Mouse (Mus musculus): ENCODE results near the gene Csrnp3.

Csrnp3 gene

DNA sequence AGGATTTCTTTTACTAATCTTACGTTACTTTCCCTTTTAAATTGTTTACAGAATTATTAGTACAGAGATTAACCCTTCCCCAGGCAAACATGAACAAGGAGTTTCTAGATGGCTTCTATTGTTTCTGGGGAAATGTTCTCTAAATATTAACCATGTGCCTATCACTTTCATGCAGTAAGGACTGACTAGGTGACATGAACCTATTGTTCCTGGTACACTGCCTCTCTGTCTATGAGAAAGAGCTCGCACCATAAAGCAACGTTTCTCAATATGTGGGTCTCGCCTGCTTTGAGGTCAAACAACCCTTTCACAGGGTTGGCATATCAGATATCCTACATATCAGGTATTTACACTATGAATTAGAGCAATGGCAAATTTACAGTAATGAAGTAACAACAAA is 96.8 kb downstream of the Csrnp3 start:
- intact Hi-C loops (cut with DNase I): no loop called here

DNA sequence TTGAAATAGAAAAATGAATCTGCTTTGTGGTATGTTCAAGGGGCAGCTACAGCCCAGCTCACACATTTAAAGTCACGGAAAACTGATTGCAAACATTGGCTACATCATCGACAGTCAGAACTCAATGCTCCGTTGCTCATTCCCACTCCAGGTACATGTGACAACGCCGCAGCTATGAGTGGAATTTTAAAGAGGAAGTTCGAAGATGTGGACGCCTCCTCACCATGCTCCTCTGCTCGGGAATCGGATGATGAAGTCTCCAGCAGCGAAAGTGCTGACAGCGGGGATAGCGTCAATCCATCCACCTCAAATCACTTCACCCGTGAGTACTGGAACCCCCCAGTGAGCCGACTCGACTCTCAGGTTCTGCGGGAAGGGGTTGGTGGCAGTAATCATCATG is 103.2 kb downstream of the Csrnp3 start:
- intact Hi-C loops (cut with DNase I): no loop called here

DNA sequence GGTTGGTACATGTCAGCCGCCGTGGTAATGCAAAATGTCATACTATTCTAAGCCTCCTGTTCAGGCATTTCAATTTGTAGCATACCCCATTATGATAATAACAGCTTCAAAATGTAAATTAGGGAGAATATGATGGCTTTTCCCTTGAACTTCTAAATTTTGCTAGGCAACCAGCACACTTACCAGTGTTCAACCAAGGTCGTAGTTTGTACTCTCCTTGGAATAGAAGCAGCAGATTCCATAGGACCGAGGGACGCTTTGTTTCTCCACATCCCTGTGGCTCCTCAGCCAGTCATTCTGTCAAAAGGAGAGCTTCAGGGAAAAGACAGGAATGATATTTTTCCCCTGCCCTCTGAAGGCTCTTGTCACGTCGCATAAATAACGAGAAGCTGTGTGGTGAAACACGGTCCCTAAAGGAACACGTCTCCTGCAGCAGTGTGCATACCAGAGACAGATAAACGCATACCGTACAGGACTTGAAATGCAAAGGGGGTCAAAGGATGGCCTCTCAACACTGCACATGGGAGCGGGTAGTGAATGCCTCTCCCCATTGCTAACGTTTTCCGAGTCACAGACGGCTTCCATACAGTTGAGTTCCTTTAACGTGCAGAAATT is 108.3 kb downstream of the Csrnp3 start:
- intact Hi-C loops (cut with DNase I): no loop called here

DNA sequence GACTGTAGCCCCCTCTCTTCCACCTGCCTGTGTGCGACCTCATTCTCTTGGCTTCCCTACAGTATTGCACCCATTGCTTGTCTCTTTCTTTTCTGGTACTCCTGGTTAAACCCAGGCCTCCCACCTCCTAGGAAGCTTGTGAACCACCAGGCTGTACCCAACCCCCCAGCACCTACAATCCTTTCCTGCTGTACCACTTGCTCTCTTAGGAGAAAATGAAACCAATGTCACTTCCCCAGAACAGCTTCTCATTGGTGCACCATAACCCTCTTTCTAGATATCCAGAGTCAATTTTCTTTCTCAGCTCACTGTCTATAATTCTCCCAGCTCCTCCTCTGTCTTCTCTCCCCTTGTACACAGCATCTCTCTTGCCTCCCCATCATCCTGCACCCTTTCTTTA is 110.2 kb downstream of the Csrnp3 start:
- intact Hi-C loops (cut with DNase I): no loop called here

DNA sequence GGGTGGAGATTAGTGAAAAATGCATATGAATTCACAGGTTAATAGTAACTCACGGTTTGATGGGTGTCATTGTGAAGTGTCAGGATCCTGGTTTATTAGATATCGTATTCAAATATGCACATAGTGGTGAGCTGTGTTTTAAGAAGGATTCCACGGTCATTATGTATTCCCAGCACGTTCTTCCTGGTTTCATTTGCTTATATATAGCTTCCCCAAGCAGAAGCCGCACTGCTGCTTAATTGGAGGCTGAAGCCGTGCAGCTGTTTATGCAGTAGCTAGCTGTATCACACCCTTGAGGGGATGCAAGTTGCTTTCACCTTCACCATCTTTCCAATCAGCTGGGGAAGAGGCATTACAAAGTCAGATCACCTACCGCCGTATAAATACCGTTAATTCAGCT is 111.2 kb downstream of the Csrnp3 start:
- intact Hi-C loops (cut with DNase I): no loop called here

DNA sequence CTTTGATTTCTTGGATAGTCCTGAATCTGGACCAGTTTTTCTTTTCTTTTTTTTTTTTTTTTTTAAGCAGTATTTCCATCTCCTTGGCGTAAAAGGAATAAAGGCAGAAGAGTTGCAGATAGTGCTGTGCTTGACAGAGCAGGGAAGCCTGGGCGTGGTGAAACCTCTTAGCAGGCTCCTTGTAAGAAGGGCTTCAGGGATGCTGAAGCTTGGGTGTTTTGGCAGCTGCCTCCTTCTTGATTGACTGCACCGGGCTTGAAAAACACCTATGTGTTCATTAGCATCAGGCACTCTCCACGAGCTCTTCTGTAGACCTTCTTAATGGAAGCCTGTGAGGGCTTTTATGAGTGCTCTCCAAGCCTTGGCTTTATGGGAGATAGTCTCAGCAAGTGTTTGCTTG is 117.9 kb downstream of the Csrnp3 start:
- intact Hi-C loops (cut with DNase I): no loop called here

DNA sequence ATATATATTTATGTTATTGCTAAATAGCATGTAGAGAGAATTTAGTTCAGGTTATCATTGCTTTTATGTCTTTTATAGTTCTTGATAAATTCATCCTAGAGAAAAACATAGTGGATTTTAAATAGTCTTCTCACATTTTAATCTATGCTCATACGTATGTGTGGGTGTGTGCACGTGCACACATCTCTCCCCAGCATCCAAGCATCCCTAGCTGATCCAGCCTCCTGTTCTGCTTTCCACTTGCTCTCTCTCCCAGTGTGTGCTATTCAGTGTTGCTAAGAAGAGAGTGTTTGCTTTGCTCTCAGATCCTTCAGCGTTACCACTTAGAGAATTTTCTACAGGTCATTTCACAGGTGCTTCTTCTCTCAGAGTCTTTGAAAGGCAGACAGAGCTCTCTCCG is 123.2 kb downstream of the Csrnp3 start:
- intact Hi-C loops (cut with DNase I): no loop called here

DNA sequence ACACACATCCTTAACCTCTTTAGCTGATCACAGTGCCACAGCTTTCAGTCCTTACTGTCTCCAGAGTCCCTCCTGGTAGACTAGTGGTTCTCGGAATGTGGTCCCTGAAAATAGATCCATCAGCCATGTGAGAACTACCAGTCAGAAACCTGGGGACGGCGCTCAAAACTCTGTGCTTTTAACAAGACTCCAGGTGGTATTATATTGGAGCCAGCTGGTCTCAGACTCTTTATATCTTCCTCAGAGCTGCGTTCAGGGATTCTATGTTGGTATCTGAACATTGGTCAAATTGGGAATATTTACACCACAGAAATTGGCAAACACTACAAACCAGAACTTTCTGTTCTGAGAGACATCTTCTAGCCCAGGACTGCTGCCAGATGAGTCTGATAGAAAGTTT is 128.3 kb downstream of the Csrnp3 start:
- intact Hi-C loops (cut with DNase I): no loop called here

DNA sequence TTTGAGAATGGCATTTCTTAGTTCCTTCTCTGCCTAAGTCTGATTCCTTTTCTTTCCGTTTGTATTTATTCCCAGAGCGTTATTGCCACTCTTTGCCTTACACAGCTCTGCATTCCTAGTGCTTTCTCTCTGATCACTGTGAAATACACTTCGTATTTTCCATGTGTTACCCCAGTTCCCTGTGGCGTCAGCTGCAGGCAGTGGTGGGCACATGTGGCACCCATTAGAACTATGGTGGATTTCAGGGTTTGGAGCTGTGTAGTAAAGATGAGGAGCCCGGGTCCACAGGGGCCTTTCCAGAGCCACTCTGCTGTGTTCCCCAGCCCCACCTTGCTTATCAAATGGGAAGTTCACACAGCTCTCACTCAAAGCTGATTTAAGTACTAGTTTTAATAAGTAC is 129.8 kb downstream of the Csrnp3 start:
- intact Hi-C loops (cut with DNase I): no loop called here

DNA sequence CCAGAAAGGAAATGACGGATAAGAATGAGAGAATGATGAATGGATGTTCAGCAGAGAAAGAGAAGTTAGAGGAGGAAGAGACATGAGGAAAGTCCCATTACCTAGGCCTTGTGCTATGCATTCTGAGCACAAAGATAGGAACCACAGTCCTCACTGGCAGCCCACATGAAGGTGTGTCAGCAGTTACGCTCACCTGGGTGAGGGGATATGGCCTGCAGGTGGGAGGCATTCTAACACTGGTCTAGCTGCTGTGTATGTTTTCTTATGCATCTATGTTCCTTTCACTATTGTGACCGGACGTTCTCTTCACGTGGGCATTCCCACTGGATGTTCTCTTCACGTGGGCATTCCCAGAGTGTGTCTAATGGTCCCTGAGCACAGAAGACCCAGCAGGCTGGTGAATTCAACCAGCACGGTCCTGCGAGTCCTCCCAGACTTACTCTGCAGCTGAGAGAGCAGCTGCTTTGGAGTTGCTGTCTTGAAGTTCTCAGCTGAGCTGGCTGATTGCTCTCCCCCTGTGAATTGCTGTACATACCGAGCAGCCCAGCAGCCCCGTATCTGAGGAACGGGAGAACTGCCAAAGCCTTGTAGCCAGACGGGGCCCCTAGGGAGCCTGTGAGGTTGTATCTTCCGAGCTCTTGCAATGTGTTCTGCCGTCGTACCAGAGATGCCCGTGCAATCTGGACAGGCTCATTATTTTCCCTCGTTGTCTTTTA is 133.9 kb downstream of the Csrnp3 start:
- intact Hi-C loops (cut with DNase I): no loop called here

DNA sequence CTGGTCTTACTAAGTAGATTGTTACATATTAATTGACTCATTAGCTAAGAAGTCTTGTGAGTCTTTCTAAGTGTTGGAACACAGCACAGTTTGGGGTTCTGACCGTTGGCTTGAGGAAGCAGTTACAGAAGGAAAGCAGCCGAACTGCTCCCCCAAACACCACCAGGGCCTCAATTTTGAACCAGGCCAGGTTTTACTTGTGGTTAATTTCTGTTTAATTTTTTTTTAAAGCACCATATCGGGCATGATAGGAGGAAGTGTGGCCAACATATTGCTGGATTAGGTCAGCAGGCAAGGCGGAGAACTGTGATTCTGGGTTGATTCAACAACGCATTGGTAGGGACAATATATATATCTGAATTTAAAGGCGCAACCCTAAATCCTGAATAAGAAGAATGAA is 135.9 kb downstream of the Csrnp3 start:
- intact Hi-C loops (cut with DNase I): no loop called here

DNA sequence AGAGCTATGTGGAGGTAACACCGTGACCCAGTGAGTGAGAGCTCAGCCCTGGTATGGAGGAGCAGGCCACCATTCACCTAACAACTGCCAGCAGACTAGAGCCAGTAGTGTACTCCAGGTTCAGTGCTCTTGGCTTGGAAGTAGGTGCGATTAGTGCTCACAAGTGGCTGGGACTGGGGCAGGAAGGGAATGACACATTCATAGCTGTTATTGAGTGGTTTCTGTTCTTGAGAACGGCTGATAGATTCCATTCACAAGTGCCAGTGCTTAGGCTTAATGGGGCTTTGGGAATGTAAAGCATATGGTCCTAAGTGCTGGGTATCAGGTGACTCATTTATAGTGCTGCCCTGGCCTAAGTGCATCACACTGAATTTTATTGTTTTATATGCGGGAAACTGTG is 136.4 kb downstream of the Csrnp3 start:
- intact Hi-C loops (cut with DNase I): no loop called here

DNA sequence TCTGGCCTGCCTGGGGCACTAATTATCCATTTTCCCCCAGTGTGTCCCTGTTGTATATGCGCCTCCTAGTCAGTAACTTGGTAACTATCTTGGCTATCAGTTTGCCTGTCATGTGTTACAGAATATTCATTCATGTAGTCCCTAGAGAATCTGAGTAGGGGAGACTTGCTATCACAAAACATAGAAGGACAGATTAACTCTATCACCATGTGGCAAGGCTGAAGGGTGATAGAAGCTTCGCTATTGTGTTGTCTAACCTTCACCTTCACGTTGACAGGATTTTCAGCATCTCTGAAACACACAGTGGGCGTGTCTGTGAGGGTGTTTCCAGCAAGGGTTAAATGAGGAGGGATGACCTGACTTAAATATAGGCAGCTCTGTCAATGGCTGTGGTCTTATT is 140.1 kb downstream of the Csrnp3 start:
- intact Hi-C loops (cut with DNase I): no loop called here

DNA sequence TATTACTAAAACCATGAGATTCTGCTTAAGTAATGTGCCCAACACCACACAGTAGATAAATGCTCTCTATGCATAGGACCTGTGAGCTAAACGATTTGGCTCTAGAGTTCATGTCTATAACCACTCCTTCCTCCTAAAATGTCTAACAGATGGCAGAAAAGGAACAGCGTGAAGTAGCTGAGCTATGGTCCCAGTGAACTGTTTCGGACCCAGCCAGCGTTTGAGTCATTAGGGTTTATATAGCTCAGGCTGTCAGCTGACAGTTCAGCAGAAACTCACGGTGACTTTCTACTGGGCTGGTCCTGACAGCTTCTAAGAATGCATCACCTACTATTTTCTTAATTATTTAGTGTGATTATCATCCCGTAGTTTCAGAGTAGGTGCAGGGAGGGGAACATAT is 141.5 kb downstream of the Csrnp3 start:
- intact Hi-C loops (cut with DNase I): no loop called here

DNA sequence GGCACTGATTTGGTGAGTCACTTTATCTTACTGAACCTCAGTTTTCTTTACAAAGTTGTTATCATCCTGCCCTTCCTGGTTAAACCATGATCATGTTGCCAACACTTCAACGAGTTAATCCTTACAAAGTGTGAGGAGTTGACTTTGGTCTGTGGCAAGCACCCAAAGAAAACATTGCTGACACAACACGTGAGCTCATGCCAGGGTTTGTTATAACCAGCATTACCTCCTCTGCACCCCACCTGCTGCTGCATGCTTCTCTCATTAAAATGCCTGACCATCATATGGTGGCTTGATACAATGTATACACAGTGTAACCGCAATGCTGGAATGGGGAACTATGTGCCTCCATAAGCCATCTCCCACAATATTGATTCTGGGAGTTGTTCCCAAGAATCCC is 142.0 kb downstream of the Csrnp3 start:
- intact Hi-C loops (cut with DNase I): no loop called here

DNA sequence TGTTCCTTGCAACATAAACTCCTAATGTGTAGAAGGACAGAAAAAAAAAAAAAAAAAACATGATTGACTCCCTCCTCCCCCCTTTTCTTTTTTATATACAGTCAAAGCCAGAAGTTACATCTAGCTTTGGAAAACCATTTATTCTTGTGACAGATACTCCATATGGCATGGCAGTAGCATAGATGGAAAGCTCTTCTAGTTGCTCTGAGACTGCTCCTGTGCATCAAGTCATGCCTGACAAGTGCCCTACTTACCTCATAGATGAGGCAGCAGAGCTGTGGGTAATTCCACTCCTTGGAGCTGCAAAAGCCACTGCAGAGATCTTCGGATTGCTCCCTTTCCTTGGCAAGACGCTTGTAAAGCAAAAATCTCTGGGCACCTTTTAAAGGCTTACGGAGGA is 143.2 kb downstream of the Csrnp3 start:
- intact Hi-C loops (cut with DNase I): no loop called here

DNA sequence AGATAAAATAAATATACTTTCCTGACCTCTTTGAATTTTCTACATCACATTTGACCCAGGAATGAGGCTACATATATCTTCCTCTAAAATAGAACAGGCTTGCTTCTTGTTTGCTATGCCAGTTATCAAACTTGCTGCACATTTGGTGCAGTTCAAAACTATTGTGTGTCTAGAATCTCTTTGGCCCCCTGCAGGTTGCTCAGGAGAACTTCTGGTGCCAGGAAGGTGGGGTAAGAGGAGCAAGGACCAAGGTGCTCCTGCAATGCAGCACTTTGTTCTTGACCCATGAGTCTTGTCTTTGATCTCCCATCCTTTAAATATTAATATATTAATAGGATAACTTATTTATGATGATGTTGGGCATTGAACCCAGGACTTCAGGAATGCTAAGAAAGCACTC is 144.5 kb downstream of the Csrnp3 start:
- intact Hi-C loops (cut with DNase I): no loop called here

DNA sequence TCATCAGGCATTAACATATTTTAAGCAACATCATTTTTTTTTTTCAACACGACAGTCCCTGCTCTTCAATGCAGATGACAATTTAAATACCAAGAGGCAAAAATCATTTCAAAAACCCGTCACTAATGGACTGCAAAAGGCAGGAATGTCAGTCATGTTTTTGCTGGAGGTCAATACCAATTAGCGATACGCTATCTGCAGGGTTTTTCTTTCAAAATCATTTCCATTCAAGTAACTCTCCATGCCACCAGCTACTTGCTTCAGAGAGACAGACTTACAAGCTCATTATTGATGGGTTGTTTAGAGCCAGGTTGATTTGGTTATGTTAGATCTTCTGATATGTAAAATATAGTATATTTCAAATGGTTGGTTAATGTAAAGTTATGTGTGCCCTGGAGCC is 145.2 kb downstream of the Csrnp3 start:
- intact Hi-C loops (cut with DNase I): no loop called here

DNA sequence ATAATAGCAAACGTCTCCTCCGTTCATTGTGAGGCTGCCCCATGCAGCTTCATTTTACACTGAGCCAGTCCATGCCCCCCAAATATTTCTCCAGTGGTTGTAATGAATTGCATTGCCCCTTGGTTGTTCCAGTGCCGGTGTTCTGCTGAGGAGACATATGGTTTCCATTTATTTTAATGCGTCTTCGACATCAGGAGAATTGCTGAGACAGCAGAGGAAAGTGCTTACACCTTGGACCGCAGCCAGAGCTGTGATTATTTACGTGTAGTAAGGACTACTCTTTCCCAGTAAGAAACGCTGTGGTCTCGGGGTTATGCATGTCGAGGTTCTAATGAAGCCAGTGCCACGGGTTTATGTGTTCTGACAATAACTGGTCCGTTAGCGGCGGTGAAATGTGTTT is 147.8 kb downstream of the Csrnp3 start:
- intact Hi-C loops (cut with DNase I): no loop called here

DNA sequence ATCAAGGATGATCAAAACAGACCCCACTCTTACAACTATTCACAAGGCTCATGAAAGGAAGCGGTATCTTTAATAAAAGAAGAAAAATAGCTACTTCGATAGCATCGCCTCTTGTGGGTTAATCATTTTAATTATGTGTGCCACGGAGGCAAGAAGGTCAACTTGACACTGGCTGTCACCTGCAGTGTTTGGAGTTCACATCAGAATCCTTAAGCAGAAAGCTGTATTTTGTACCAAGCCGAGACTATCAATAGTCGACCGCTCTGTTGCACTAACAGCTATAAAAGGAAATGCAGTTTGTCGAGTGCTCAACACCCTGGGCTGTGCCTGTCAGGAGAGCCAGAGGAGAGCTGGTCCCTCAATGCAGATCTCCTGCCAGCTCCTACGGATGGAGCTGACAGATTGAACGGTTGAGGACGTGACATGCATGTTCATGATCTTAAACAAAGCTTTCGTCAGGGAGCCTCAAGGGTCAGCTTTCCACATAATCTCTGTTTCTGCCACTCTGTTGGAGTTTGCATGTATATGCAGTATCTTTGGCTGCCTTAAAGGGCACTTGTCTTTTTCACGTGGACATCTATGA is 149.4 kb downstream of the Csrnp3 start:
- intact Hi-C loops (cut with DNase I): no loop called here

DNA sequence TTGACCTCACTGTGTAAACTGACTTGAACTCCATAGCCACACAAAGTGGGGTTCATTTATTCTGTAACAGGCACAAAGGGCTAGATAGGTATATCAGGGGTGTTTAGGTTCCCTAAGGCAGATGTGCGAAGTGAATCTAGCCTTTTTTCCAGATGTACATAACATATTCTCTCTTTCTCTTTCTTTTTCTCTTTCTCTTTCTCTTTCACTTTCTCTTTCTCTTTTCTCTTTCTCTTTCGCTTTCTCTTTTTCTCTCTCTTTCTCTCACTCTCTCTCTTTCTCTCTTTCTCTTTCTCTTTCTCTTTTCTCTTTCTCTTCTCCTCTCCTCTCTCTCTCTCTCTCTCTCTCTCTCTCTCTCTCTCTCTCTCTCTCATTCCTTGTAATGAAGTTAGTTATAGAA is 153.2 kb downstream of the Csrnp3 start:
- intact Hi-C loops (cut with DNase I): no loop called here

DNA sequence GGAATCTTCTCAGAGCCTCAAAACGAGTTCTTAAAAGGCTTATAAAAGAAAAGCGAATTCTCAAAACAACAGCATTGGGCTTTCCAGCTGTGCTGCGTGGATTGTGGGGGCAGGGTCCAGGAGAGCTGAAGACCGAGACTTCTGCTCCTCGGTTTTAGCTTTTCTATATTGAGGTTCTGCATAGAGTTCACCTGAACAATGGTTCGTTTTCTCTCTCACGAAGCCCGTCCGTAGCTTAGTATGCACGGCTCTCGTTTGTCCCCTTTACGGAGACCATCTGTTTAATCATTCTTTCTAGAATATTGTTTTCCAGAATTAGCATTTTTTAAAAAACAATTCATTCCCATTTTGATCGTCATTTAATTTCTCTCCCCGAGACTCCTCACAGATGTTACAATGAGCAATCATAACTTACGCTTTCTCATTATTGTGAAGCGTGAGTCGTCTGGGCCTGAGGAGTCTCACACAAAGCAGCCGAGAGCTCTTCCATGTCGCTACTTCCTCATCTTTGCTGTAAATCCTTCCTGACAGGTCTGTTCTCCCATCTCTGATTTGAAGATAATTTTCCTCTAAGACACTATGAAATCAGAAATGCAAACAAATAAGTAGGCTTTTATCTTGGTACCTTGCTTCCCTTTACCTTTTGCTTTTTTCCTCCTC is 163.6 kb downstream of the Csrnp3 start:
- intact Hi-C loops (cut with DNase I): no loop called here

DNA sequence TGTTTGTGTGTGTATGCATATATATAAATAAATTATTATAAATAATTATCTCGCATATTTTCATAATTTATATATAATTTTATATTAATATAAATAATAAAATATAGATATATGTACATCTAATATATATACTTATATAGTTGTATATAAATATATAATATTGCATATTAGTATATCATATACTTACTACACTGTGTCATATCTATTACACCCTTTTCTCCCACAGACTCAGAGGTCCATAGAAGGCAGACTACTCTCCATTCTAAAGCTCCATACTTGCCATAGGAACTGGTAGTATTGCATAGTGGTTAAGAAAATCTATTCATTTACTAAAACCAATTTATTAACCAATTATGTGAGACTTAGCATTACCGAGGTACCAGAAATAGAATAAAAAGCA is 164.1 kb downstream of the Csrnp3 start:
- intact Hi-C loops (cut with DNase I): no loop called here
